Mouse (Mus musculus) layer of hippocampus, postnatal 14 days (tissue): ENCODE measurements around the gene Hdac4. TPM values are rescaled to one million over a fixed set of nuclear protein-coding genes. Genes with fewer than 3 reads are reported as not detected.

ENCODE experiments used
- DNase-seq, 2 experiments: peaks; one replicate each; pipeline ENCODE4 v3.0.0; 2021 to 2022; ENCODE audit warnings: low spot score in 2 of 2, mixed read lengths in 1 of 2
- total RNA-seq, 2 experiments: library from RNA; stranded (reverse); gene quantifications; 2 replicates each; pipeline ENCODE4 v1.2.3; 2021

The Hdac4 gene
- total RNA-seq, 2 experiments from 2014 or later = 96.2 to 98.7 TPM

DNA sequence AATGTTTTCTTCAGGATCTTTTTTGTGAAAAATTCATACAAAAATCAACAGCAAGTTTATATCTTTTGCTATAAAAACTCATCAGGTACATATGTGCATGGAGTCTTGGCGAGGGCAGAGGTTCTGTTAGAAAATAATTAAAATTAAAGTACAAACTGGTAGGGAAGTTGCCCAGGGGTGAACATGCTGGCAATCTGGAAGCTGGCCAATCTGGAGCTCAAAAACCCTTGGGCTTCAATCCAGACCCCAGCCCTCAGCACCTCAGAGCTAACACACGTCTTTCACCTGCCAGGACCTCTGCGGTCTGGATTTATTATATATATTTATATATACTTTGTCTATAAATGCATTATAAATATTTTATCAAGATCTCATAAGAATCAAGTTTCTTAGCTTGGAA, 263.7 kb downstream of the Hdac4 start:
- DNase-seq = no peak

- DNase-seq = no peak
Measured at GRCm38 (mm10) chr1:91931196-91931595, 264.3 kb downstream of the Hdac4 start.

- DNase-seq = no peak
Measured at GRCm38 (mm10) chr1:91929051-91929450, 266.4 kb downstream of the Hdac4 start.

GRCm38 (mm10) chr1:91927536-91928315, 267.8 kb downstream of the Hdac4 start:
- DNase-seq = no peak

DNA sequence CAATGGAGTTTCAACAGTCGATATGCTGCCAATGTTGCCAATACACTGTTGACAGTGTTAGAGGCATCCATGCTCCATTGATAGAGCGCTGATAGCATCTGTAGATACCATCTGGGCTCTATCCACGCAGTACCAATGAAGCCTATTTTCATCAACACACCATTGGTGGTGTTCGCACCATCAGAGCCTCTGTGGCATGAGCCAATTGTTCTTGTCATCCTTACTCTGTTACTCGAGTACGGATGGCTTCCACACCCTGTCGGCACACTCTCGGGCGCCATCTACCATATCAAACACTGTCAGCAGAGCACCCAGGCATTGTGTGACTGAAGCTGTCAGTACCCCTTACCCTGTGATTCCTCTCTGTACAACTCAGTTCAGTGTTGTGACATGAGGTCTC, 271.9 kb downstream of the Hdac4 start:
- peak in 1 of 2 experiments; percentile 59 for DNase-seq

DNA sequence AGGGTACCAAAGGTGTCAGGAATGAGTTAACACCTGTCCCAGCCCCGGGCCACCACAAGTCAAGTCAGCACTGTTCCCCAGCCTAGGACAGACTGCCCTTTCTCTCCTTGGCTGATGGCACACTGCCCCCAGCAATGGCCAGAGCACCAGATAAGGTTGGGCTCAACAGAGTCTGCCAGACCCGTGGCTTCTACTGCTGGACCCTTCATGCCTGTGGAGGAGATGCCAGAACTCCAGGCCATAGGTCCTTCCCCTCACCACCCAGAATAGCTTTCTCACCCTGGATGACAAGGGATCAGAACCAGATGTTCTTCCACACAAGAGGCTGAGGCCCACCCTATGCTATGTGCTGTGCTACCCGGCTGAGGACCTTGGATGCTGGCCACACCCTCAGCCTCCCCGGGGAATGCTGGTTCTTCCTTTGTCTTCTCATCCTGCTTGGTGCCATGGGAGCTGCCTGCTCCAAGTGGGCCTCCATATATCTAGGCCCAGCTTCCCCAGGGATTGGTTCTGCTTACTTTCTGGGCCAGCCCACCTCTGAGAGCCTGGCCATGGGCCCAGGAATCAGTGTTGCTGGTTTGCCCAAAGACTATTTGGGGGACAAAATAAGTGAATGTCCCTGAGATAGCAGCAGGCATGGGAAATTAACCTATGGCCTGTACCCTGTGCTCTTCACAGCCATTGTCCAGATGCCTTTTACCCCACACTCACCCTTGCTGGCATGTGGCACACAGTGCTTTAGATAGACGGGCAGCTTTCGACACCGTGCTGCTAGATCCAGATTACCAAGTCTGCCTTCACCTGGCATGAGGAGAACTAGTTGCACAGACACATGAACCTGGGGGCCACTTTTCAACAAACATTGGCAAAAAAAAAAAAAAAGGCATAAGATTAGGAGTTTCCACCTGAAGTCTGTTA, 273.0 kb downstream of the Hdac4 start:
- no peak for DNase-seq

DNA sequence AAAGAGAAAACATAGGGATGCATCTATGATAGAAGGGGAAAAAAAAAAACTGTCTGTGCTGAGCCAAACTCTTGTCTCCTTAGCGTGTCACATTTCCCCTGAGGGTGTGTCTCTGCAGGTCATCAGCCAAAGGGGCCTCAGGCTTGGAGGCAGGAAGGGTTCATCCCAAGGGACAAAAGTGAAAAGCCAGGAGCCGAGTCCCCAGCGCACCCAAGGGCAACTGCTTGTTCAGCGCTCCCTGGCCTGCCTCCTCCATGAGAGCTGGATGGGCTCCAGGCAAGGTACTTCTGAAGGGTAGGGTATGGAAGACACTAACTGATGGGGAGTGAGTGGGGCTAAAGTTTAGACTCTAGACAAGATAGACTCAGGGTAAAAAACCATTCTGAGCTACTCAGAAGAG, 273.8 kb downstream of the Hdac4 start:
- no peak for DNase-seq

GRCm38 (mm10) chr1:91921279-91921678, 274.2 kb downstream of the Hdac4 start:
- no peak for DNase-seq

DNA sequence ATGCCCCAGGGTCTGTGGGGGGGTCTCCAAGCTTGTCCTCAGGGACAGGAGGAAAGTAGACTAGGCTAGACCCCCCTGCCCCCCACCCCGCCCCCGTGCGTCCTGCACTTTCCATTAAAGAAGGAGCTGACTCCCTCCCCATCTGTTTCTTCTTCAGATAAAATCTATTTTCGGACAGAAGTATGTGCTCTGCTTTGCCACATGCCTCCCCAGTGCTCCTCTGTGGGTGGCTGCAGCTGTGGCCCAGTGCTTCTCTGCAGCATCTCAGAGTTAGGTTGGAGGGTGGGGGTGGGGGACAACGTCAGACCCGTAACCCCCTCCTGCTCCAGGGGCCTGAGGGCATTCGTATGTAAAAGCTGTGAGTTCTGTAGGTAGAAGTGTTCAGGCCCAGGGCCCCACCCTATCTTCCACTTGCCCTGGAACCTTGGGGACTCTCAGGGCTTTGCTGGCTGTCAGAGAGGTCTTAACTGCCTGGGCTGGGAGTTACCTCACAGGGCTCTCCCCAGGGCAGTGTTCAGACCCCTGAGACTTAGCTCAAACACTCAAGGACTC, 275.4 kb downstream of the Hdac4 start:
- no peak for DNase-seq

GRCm38 (mm10) chr1:91918257-91918800, 277.2 kb downstream of the Hdac4 start:
- DNase-seq = no peak

- DNase-seq = no peak
Measured at GRCm38 (mm10) chr1:91917596-91917995, 277.9 kb downstream of the Hdac4 start.

DNA sequence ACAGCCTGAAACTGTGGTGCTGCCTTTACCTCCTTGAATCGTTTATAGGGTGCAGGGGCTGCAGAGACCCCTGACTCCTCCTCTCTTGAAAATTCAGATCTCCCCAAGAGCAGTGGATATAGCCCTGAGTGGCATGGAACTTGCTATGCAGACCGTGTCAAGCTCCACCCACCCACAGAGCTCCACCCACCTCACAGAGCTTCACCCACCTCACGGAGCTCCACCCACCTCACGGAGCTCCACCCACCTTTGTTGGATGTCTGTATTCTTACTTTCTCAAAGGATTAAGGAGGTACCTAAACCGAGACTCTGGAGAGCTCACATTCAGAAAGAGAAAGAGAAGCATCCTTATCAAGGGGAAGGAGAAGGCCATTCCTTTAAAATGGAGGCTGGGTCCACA, 279.5 kb downstream of the Hdac4 start:
- DNase-seq = no peak

DNA sequence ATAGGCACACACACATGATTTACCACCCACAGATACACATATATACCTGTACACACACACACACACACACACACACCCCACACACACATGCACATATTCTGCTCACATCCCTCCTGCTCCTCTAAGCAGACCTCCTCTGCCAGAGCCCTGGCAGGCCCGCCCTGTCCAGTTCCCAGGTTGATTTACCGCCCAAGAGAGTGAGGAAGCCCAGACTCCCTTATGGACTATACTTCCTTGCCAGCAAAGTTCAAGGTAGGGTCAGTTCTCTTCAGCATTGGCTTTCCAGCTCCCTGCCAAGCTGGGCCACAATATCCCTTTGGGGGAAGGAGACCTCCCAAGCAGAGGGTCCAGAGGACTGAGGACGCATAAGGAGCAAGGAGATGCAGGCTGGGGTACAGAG, 280.9 kb downstream of the Hdac4 start:
- DNase-seq = no peak

DNA sequence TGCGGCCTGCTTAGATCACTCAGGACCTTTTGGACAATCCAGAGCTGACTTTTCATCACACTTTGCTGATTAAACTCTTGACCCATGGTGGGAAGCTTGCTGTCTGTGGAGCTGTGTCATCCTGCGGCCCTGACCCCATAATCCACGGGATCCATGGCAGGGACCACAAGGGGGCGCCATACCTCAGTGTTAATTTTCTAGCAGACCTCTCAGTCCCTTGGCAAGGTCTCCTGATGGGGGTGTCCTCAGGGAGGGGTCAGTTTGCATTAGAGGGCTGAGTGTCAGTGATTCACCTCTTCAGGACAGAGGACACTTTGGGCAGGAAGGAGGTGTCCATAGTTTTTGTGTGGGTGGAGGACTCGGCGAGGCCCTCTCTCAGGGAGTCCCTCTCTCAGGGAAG, 281.6 kb downstream of the Hdac4 start:
- peak in 1 of 2 experiments; percentile 24 for DNase-seq

- DNase-seq = no peak
Measured at GRCm38 (mm10) chr1:91912227-91913119, 283.0 kb downstream of the Hdac4 start.

DNA sequence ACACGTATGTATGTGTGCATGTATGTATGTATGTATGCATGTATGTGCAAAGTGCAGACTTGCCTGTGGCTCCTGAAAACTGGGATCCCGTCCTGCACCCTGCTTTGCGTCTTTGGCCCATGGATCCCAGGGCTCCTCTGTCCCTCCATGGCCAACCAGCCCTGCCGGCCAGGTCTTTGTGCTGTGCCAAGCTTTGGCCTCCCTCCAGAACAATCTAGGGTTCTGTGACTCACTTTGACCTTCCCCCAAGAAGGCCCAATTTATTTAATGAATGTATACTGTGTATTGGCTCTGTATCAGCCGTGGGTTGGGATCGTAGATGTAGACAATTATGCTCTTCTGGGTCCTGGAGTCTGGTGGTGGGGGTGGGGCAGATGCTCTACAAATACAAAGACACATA, 290.2 kb downstream of the Hdac4 start:
- no peak for DNase-seq

DNA sequence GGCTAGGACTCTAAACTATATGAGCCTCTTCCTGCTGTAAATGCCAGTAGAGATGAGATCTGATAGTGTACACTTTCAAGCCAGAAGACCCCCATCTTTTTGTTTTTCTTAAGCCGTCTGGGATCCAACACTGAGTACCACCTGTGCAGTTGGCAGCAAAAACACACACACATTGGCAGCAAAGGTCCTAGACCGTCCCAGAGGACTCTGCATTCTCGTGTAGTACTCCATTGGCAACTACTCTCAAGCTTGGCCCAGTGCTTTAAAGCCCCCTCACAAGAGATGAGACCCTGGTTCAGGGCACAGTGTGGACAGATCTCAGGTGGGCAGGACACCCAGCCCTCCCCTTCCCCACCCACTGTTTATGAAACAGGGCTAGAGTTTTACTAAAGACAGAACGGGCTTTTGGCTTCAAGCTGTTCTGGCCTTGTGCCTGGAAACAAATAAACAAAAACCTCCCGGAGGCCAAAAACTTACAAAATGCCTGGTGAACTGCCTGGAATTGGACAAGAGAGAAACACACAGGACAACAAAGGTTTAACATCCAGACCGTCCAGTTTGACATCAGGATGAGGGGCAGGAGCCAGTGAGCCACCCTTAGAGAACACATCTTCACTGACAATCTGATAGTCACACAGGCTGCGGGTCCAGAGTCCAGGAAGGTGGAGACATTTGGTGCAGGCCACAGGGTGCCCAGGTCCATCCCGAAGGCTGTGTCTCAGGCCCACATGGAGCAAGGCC, 292.1 kb downstream of the Hdac4 start:
- peak in 1 of 2 experiments; percentile 44 for DNase-seq

- DNase-seq = no peak
Measured at GRCm38 (mm10) chr1:91897078-91897477, 298.4 kb downstream of the Hdac4 start.

GRCm38 (mm10) chr1:91894286-91894685, 301.2 kb downstream of the Hdac4 start:
- no peak for DNase-seq

DNA sequence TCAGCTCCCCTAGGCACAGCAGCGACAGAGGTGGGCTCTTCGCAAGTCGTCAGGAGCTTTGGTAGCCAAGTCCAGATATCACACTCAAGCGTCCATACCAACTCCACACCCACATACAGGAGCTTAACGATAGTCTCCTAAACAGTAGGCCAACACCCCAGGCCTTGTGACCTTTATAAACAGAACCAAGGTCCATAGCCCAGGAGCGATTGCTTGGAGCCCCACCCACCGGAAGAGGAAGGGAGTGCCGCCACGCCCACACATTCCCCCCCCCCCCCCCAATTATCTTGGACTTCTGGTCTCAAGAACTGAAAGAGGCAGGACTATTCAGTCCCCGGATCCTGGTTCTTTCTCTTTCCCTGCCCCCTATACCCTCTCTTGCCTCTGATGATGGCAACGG, 301.9 kb downstream of the Hdac4 start:
- DNase-seq = no peak
